ENCODE assay signal across 11 mouse cellular contexts in the genomic region with DNA sequence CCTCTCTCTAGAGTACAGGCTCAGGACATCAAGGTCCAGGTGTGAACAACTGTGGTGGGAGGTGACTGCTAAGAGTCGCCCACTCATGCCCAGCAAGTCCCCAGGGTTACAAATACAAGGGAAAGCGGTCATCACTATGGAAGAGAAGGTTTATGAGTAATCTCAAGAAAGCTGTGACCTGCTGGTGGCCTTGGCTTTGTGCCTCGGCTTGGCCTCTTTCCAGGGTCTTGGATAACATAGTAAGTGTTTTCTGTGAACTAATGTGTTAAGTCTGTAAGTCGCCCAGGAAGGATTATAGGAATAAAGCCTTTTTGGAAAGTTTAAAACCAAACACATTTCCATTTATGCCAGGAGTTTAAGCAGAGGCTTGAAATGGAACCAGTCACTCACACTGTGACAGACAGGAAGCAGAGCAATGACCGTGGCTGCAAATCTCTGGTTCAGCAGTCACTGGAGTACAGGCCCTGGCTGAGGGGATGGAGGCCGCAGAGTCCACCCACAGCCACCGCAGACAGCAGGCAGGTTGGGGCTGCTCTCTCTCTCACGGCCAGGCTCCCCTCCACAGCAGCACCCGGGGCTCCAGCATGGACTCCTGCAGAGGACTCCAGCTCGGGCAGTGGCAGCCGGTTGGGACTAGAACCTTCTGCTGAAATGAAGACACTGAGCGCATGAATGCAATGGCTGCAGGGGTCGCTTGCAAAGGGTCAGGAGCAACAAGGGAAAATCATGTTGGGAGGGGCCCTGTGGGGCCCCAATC. TPM values are rescaled to one million over a fixed set of nuclear protein-coding genes. Genes with fewer than 3 reads are reported as not detected.
A peak's percentile ranks its signal among the peaks of the same experiment; 100 is the strongest.
DNase-seq lines count a peak whose midpoint lies in the region; ATAC-seq and TF ChIP-seq lines count a peak whose summit lies in the region.
"Had no signal": no experiment of that assay in that cellular context is flagged by ENCODE, and none has a peak within 500 bp of the region (broad histone marks: within the 10 kb centered on the region; RNA-seq: fewer than 3 reads in every experiment).

No protein-coding gene starts in this region.

- H3K4me1 ChIP-seq in heart, adult 2 months (ENCODE audit: control insufficient read depth, insufficient read depth, low read length): 0 out of 2 replicates have a peak, but pooled peaks cover 1% of the 10 kb centered on the region
- peaks cover 20% of the 10 kb centered on the region for H3K4me1 ChIP-seq in bone marrow macrophage, adult 2 months (ENCODE audit: control insufficient read depth, insufficient read depth, low read length)
- H3K4me1 ChIP-seq in kidney, postnatal 0 days (replicated peaks; ENCODE audit: insufficient read depth, low read length): peaks cover 5% of the 10 kb centered on the region; the same call in 1 of the 2 replicates

- TF ChIP-seq EP300 in heart, adult 2 months (IDR thresholded peaks at IDR 0.05; ENCODE audit: insufficient read depth, low read depth, low read length): no peak

- no peaks in the 10 kb centered on the region for H3K27me3 ChIP-seq in heart, adult 2 months (ENCODE audit: control insufficient read depth, insufficient read depth, low read length)
- no peaks in the 10 kb centered on the region for H3K27me3 ChIP-seq in kidney, postnatal 0 days (ENCODE audit: insufficient read depth, low read length)
- H3K27me3 ChIP-seq: CH12.LX had no signal

- H3K27ac ChIP-seq in heart, adult 2 months: peak overlapping the region; percentile 27
- H3K27ac ChIP-seq in bone marrow macrophage, adult 2 months (ENCODE audit: insufficient read depth, low read depth, low read length): peak overlapping the region; percentile 39
- H3K27ac ChIP-seq in kidney, postnatal 0 days: peak overlapping the region; percentile 70

- 43% methylated on average over 13 of the region's 13 CpGs for WGBS in heart, adult 2 months
- 50% methylated on average over 13 of the region's 13 CpGs for WGBS in kidney, postnatal 0 days

- H3K4me3 ChIP-seq in heart, adult 2 months: no peak overlapping the region
- H3K4me3 ChIP-seq in bone marrow macrophage, adult 2 months (ENCODE audit: insufficient read depth, low read length): no peak overlapping the region
- no peak overlapping the region for H3K4me3 ChIP-seq in kidney, postnatal 0 days (replicated peaks; ENCODE audit: low read depth, low read length)
- H3K4me3 ChIP-seq: megakaryocyte, embryonic 14.5 days had no signal

- no peak overlapping the region for H3K9ac ChIP-seq in heart, adult 2 months (ENCODE audit: low read depth, low read length)
- H3K9ac ChIP-seq in kidney, postnatal 0 days (ENCODE audit: low read depth, low read length): no peak overlapping the region

- TF ChIP-seq CTCF in heart, adult 2 months (IDR thresholded peaks at IDR 0.05): no peak
- no peak for TF ChIP-seq CTCF in bone marrow macrophage, adult 2 months (IDR thresholded peaks at IDR 0.05; ENCODE audit: low read depth, low read length)
- no peak for TF ChIP-seq CTCF in kidney, postnatal 0 days (IDR thresholded peaks at IDR 0.05; ENCODE audit: low read depth)

- no peaks in the 10 kb centered on the region for H3K9me3 ChIP-seq in kidney, postnatal 0 days (replicated peaks; ENCODE audit: low read length)
- H3K9me3 ChIP-seq: megakaryocyte, embryonic 14.5 days had no signal

- ATAC-seq in kidney, postnatal 0 days (replicated peaks; ENCODE audit: low FRiP score, low read depth): peak; percentile 29; the same call in 1 of the 2 replicates

- no peak for DNase-seq in heart, adult 2 months
- no peak for DNase-seq in heart, postnatal 25 days (ENCODE audit: low spot score)
- peak; percentile 46 for DNase-seq in MN1 (ENCODE audit: low spot score)
- DNase-seq in kidney, postnatal 0 days (ENCODE audit: low spot score): peak; percentile 46
- no peak for DNase-seq in c-Kit-positive CD71-positive TER-119-positive erythroid progenitor cells, embryonic 14.5 days (ENCODE audit: low spot score)
- no peak for DNase-seq in neural tube, embryonic 10.5 days (ENCODE audit: extremely low spot score, low spot score)
- DNase-seq in urinary bladder, postnatal 36 days (ENCODE audit: low spot score in 2 of 2): no peak
- DNase-seq: right cerebral cortex, adult 18-20 months had no signal

- intact Hi-C loops in heart, adult 2 months (cut with DNase I): no loop called here
- intact Hi-C loops in heart, postnatal 25 days (cut with DNase I): no loop called here

- peak; percentile 11 for TF ChIP-seq POLR2A in heart, adult 2 months (IDR thresholded peaks at IDR 0.05; ENCODE audit: insufficient read depth, low read depth, low read length)
- no peak for TF ChIP-seq POLR2A in bone marrow macrophage, adult 2 months (IDR thresholded peaks at IDR 0.05; ENCODE audit: borderline replicate concordance, low read depth, low read length)

- H3K36me3 ChIP-seq in heart, adult 2 months (ENCODE audit: control insufficient read depth, insufficient read depth, low read length): peaks cover 7% of the 10 kb centered on the region
- peaks cover 15% of the 10 kb centered on the region; the same call in 1 of the 2 replicates for H3K36me3 ChIP-seq in kidney, postnatal 0 days (ENCODE audit: insufficient read depth, low read length)

- H3K4me2 ChIP-seq in kidney, postnatal 0 days (ENCODE audit: low read length): no peak overlapping the region

- H3K79me2 ChIP-seq in heart, adult 2 months (replicated peaks; ENCODE audit: control insufficient read depth, insufficient read depth, low read length): no peaks in the 10 kb centered on the region

RNA-seq across cellular contexts. Expression of gene Gm10570, which starts 7.5 kb away (rescaled TPM):
- not detected for total RNA-seq in heart, adult 2 months (2021)
- 0.27 and 0.73 TPM in 2 replicates for polyA plus RNA-seq in heart, adult 2 months (2012; rRNA removed)
- under 1 TPM in 1 of 2 experiments, not detected in 1; 0.75 TPM for total RNA-seq in heart, postnatal 25 days (2021)
- polyA plus RNA-seq in bone marrow macrophage, adult 2 months (2012; ENCODE audit: insufficient read depth, insufficient read length, missing spikeins): not detected in 2 replicates
- 0.69 and 1.2 TPM in 2 replicates for polyA plus RNA-seq in kidney, postnatal 0 days (2015; fragmentation: Nextera tagmentation; extraction: Ambion mirVana)
- total RNA-seq: CH12.LX had no signal

RNA-seq across cellular contexts. Expression of gene Fabp3, which starts 7.6 kb away (rescaled TPM):
- total RNA-seq in heart, adult 2 months (2021): 1,000 to 10,000 TPM; 5,566 to 6,234 TPM
- polyA plus RNA-seq in heart, adult 2 months (2012; rRNA removed): 6,657 and 8,958 TPM in 2 replicates
- 1,000 to 10,000 TPM; 5,192 to 5,215 TPM for total RNA-seq in heart, postnatal 25 days (2021)
- 3.0 and 3.9 TPM in 2 replicates for polyA plus RNA-seq in bone marrow macrophage, adult 2 months (2012; ENCODE audit: insufficient read depth, insufficient read length, missing spikeins)
- 542 and 545 TPM in 2 replicates for polyA plus RNA-seq in kidney, postnatal 0 days (2015; fragmentation: Nextera tagmentation; extraction: Ambion mirVana)
- total RNA-seq: CH12.LX had no signal

RNA-seq across cellular contexts. Expression of gene Serinc2, which starts 36.9 kb away (rescaled TPM):
- 1 to 10 TPM; 1.8 to 2.8 TPM for total RNA-seq in heart, adult 2 months (2021)
- 1.4 and 1.8 TPM in 2 replicates for polyA plus RNA-seq in heart, adult 2 months (2012; rRNA removed)
- total RNA-seq in heart, postnatal 25 days (2021): 1 to 10 TPM; 2.2 to 3.0 TPM
- polyA plus RNA-seq in bone marrow macrophage, adult 2 months (2012; ENCODE audit: insufficient read depth, insufficient read length, missing spikeins): 1.0 and 1.3 TPM in 2 replicates
- polyA plus RNA-seq in kidney, postnatal 0 days (2015; fragmentation: Nextera tagmentation; extraction: Ambion mirVana): 52.6 and 58.0 TPM in 2 replicates

RNA-seq across cellular contexts. Expression of gene Zcchc17, which starts 43.8 kb away (rescaled TPM):
- total RNA-seq in heart, adult 2 months (2021): 10 to 100 TPM; 25.8 to 30.7 TPM
- polyA plus RNA-seq in heart, adult 2 months (2012; rRNA removed): 15.0 and 25.6 TPM in 2 replicates
- total RNA-seq in heart, postnatal 25 days (2021): 10 to 100 TPM; 26.2 to 28.9 TPM
- 40.5 and 42.9 TPM in 2 replicates for polyA plus RNA-seq in bone marrow macrophage, adult 2 months (2012; ENCODE audit: insufficient read depth, insufficient read length, missing spikeins)
- polyA plus RNA-seq in kidney, postnatal 0 days (2015; fragmentation: Nextera tagmentation; extraction: Ambion mirVana): 68.0 and 71.4 TPM in 2 replicates

RNA-seq across cellular contexts. Expression of gene Snrnp40, which starts 44.0 kb away (rescaled TPM):
- total RNA-seq in heart, adult 2 months (2021): 10 to 100 TPM; 14.5 to 14.9 TPM
- 15.7 and 22.6 TPM in 2 replicates for polyA plus RNA-seq in heart, adult 2 months (2012; rRNA removed)
- total RNA-seq in heart, postnatal 25 days (2021): 10 to 100 TPM; 14.8 to 15.0 TPM
- 24.3 and 26.6 TPM in 2 replicates for polyA plus RNA-seq in bone marrow macrophage, adult 2 months (2012; ENCODE audit: insufficient read depth, insufficient read length, missing spikeins)
- 108 and 116 TPM in 2 replicates for polyA plus RNA-seq in kidney, postnatal 0 days (2015; fragmentation: Nextera tagmentation; extraction: Ambion mirVana)

Comparison
In these comparisons a context has a peak if more than half of its experiments do, and no peak if none do; other contexts are left out.
1. DNase-seq: peak in MN1 (single experiment) and kidney, postnatal 0 days (single experiment); none in heart, adult 2 months (0 of 2), heart, postnatal 25 days (single experiment), c-Kit-positive CD71-positive TER-119-positive erythroid progenitor cells, embryonic 14.5 days (single experiment), neural tube, embryonic 10.5 days (single experiment) and urinary bladder, postnatal 36 days (0 of 2).
2. RNA of gene Fabp3, which starts 7.6 kb away (polyA plus RNA-seq): 6,657 to 8,958 TPM in heart, adult 2 months and 542 to 545 TPM in kidney, postnatal 0 days; 3.0 to 3.9 TPM in bone marrow macrophage, adult 2 months; every median in the first group is over 100 times any median in the second.
3. RNA of gene Serinc2, which starts 36.9 kb away (polyA plus RNA-seq): 52.6 to 58.0 TPM in kidney, postnatal 0 days; 1.4 to 1.8 TPM in heart, adult 2 months and 1.0 to 1.3 TPM in bone marrow macrophage, adult 2 months; every median in the first group is over 10 times any median in the second.
4. Peak in every context shown above with its lines, with median percentiles within 50 percentile points of each other: H3K27ac ChIP-seq.